Mouse (Mus musculus): ENCODE data around the gene Izumo2.

DNA sequence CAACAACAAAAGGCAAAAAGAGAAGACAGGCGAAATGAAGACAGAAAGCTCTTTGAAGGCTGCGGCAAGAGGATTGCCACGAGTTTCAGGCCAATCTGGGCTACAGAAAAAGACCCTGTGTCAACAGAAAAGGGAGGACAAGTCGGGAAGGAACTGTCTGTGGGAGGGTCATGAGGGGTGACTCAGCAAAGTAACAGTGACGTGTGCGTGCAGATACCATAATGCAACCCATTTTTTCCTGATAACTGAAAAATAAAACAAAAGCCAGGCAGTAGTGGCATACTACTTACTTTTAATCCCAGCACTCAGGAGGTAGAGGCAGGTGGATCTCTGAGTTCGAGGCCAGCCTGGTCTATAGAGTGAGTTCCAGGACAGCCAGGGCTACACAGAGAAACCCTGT is 10.6 kb upstream of the Izumo2 start:
- TF ChIP-seq ZC3H11A (IDR thresholded peaks at IDR 0.05; ENCODE audit: low read depth, low read length) (no peak), MAX (IDR thresholded peaks at IDR 0.05; ENCODE audit: low read length) (no peak), CTCF (conservative IDR thresholded peaks at IDR 0.05 in 1 of 2, IDR thresholded peaks at IDR 0.05 in 1 of 2; ENCODE audit: low read depth in 2 of 2, low read length in 2 of 2) (no peak), POLR2AphosphoS2 (IDR thresholded peaks at IDR 0.05; ENCODE audit: low read depth, low read length) (no peak), ELF1 (IDR thresholded peaks at IDR 0.05; ENCODE audit: low read depth, low read length) (no peak), MAZ (IDR thresholded peaks at IDR 0.05; ENCODE audit: low read depth, low read length) (no peak), NRF1 (IDR thresholded peaks at IDR 0.05; ENCODE audit: low read depth, low read length) (no peak), POLR2A (IDR thresholded peaks at IDR 0.05; ENCODE audit: low read depth, low read length) (no peak)
